Mouse (Mus musculus) cerebellum, adult 2 months (tissue): ENCODE measurements around the gene AC124108.1.

Source experiments
- CTCF ChIP-seq: fragments of 200-500 bp; IDR thresholded peaks from 2 replicates; pipeline ENCODE4 v1.5.1; 2011; ENCODE audit warnings: low read depth, mild to moderate bottlenecking, control low read depth, low read length, moderate library complexity, borderline replicate concordance; ENCODE audit not compliant: insufficient read depth
- POLR2A ChIP-seq: fragments of 200-500 bp; IDR thresholded peaks from 2 replicates; pipeline ENCODE4 v1.6.1; 2011; ENCODE audit warnings: low read length, control low read depth, borderline replicate concordance; ENCODE audit not compliant: insufficient read depth

DNA sequence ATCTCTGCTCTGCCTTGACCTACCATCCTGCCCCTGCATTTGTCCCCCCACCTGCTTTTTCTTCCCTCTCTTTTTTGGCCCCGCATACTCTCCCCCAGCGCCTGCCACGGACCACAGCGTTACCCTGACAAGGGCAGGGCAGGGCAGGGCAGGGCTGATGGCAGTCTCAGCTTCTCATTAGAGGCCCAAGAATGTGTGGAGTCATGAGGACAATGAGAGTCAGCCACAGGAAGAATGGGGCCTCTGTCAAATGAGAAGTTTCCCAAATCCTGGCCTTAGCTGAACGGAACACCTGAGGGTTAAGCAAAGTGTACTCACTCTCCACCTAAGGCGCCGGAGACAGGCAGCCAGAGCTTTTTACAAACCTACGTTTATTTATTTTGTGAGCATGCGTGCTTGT is 3.8 kb downstream of the AC124108.1 start:
- TF ChIP-seq CTCF (no peak), POLR2A (no peak)
